Mouse (Mus musculus) induced T-regulatory cell, adult 2 months (primary cell): ENCODE measurements at regions not wholly inside any gene's neighbourhood (a gene's known extent, or its start where the extent isn't known, plus 50 kb on each side); places are given as distances from the start of the nearest gene placed in this dataset.
A peak's percentile ranks its signal among the peaks of the same experiment; 100 is the strongest.

Source experiments
- DNase-seq: peaks from one replicate; pipeline ENCODE4 v3.0.0-alpha.2; 2012; ENCODE audit warnings: low read depth

GRCm38 (mm10) chr15:62180718-62181117 is 1257.9 kb upstream of the A1bg start:
- DNase-seq = no peak

- DNase-seq = no peak
Observed at GRCm38 (mm10) chr15:62179801-62180200, 1257.0 kb upstream of the A1bg start.

- DNase-seq = no peak
Observed at GRCm38 (mm10) chr15:62178568-62178967, 1255.8 kb upstream of the A1bg start.

GRCm38 (mm10) chr15:62177768-62178410 is 1255.1 kb upstream of the A1bg start:
- DNase-seq = peak; percentile 82

GRCm38 (mm10) chr15:62176076-62176475 is 1253.3 kb upstream of the A1bg start:
- no peak for DNase-seq

GRCm38 (mm10) chr15:62173633-62174543 is 1251.1 kb upstream of the A1bg start:
- no peak for DNase-seq

GRCm38 (mm10) chr15:62171632-62172031 is 1248.8 kb upstream of the A1bg start:
- DNase-seq = no peak

GRCm38 (mm10) chr15:62171167-62171566 is 1248.4 kb upstream of the A1bg start:
- DNase-seq = peak; percentile 47

- DNase-seq = no peak
Observed at GRCm38 (mm10) chr15:62170337-62170736, 1247.5 kb upstream of the A1bg start.

GRCm38 (mm10) chr15:62169591-62170019 is 1246.8 kb upstream of the A1bg start:
- peak; percentile 94 for DNase-seq

GRCm38 (mm10) chr15:62168958-62169590 is 1246.3 kb upstream of the A1bg start:
- peak; percentile 91 for DNase-seq

- DNase-seq = peak; percentile 46
Observed at GRCm38 (mm10) chr15:62168522-62168921, 1245.7 kb upstream of the A1bg start.

- DNase-seq = peak; percentile 66
Observed at GRCm38 (mm10) chr15:62166786-62167185, 1244.0 kb upstream of the A1bg start.

- peak; percentile 41 for DNase-seq
Observed at GRCm38 (mm10) chr15:62165826-62166500, 1243.2 kb upstream of the A1bg start.

GRCm38 (mm10) chr15:62164766-62165410 is 1242.1 kb upstream of the A1bg start:
- DNase-seq = peak; percentile 85

- DNase-seq = no peak
Observed at GRCm38 (mm10) chr15:62163203-62163602, 1240.4 kb upstream of the A1bg start.

GRCm38 (mm10) chr15:62162648-62163194 is 1239.9 kb upstream of the A1bg start:
- no peak for DNase-seq

- no peak for DNase-seq
Observed at GRCm38 (mm10) chr15:62161975-62162647, 1239.3 kb upstream of the A1bg start.

- DNase-seq = no peak
Observed at GRCm38 (mm10) chr15:62161061-62161460, 1238.2 kb upstream of the A1bg start.

- no peak for DNase-seq
Observed at GRCm38 (mm10) chr15:62158875-62159675, 1236.3 kb upstream of the A1bg start.
